Mouse (Mus musculus) Muller cell, postnatal 12 days (primary cell): ENCODE results near the gene Tubgcp2.

Experiments
- DNase-seq: peaks from one replicate; pipeline ENCODE4 v3.0.0-alpha.2; 2015; ENCODE audit errors: inconsistent ontology term

Tubgcp2 gene

DNA sequence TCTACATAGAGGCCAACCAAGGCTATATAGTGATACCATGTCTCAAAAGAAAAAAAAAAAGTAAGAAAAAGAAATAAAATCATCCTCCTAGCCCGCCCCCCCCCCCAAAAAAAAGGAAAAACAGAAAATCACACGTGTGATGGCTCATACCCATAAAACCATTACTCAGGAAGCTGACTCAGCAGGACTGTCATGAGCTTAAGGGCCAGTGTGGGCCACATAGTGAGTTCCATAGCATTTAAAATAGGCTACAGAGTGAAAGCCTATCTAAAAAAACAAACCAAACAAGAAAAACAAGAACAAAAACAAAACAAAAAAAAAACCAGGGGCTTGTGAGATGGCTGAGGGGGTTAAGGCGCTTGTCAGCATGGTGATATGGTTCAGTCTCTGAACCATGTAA, 55.7 kb downstream of the Tubgcp2 start:
- no peak for DNase-seq

DNA sequence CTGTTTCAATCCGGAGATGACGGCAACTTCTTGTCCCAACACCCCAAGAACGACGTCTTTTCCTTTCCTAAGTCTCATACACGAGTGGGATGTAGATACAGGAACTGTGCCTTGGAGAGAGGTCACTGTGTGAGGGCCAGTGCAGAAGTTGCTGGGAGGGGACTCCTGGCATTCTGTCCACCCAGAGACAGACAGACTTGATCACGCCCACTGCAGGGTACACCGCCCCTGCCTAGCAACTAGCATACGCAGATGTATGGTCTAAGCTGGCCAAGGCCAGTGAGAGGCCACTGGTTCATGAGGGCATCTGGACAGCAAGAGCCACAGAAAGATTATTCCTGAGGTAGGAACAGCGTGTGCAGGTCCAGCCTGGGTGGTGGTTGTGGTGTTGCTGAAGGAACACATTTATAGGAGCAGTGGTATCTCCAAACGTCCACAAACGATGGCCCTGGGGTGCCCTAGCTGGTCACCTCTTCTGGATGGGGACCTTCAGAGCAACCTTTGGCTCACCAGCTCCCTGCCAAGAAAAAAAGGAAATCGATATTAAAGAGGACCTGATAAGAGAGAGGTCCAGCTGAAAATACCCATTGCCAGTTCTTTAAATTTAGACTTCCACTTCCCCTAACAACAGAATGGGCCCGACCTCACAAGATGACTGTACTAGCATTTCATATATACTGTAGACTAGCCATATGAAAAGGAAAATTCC, 57.3 kb downstream of the Tubgcp2 start:
- DNase-seq: peak; percentile 33

DNA sequence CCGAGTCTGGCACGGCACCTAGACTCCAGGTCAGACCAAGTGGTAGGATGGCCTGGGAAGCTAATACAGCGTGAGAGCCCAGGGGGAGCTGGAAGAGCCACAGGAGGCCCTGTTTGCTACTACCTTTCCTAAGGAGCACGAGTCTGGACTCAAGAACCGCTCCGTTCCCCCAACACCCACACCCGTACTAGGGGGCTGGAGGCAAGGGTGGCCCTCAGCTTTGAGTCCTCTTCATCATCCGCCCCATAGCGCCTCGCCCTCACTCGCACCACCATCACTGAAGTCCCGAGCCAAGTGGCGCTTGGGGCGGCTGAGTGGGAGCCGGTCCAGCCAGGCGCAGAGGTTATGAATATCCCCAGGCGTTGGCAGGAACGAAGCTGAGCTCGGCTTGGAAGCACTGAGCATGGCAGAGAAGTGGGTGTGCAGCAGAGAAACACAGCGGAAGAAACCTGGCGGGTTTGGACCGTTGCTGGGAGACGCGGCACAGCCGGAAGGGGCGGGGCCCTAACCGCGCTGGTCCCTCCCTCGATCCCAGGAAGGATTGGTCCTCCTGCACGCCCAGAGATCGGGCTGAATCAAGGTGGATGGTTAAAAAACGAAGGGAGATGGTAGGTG, 58.1 kb downstream of the Tubgcp2 start, which contains the start of gene 6430531B16Rik:
Gene 6430531B16Rik, minus strand, starts transcription at position 478 of the 615 bp plus-strand sequence.
- DNase-seq: peak; percentile 88

DNA sequence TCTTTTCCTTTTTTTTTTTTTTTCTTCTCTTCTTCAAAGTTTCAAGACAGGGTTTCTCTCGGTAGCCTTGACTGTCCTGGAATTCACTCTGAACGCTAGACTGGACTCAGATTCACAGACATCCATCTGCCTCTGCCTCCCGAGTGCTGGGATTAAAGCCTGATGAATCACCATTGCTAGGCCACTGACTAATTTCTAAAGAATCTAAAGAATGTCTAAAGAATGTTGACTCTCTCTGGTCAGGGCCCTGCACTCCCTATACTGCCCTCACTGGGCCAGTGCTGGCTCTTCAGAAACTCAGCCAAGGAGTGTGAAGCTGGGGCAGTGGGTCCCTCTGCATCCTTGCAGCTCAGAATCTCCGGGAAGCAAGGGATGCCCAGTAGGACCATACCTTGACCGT, 61.0 kb downstream of the Tubgcp2 start:
- DNase-seq: peak; percentile 51

DNA sequence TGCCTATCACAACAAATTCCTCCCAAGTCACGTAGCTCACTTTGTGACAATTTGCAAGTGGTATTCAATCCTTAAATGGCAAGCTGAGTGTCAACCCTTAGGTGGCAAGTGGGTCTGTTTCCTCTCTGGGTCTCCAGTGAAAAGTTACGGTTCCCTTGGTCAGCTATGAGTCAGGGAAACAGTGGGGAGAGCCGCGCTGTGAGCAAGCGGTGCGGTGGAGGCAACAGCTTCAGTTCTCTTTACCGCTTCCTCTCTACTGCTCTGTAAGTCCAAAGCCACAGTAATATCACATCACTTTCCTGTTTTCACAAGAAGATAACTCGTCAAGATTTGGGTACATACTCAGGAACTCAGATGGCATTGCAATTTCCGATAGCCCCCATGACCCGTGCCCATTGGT, 62.2 kb downstream of the Tubgcp2 start:
- DNase-seq: no peak

DNA sequence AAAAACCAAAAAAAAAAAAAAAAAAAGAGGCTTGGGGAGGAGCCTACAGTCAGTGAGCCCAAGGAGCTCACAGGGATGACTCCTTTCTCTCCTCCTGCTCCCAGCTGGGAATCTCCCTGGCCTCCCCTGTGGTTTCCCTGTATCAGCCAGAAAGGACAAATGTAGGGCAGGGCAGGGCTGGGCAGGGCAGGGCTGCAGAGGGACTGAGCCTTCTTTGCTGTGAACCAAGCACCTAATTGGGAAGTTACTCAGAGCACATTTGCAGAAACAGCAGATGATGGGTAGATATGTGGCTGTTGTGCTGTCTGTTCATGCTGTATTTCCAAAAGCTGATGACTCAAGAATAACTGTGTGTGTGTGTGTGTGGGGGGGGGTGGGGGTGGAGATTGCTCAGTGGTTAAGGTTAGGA, 63.5 kb downstream of the Tubgcp2 start:
- DNase-seq: peak; percentile 68

DNA sequence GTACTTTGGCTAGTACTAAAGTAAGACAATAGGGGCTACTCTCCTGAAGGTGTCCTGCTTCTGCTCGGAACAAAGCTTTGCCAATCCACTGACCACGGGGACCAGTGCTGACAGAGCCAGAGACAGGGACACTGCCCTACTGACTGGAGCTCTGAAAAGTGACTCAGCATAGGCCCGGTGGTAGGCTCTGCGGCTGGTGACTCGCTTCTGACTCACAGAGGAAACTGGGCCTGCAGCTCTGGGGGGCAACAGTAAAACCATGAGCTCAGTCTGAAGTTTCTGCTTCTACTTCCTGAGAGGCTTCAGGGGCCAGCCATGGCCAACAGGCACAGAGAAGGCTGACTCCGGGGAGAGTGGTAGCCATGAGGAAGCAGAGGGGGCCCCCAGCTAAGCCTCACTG, 65.0 kb downstream of the Tubgcp2 start:
- peak; percentile 88 for DNase-seq

DNA sequence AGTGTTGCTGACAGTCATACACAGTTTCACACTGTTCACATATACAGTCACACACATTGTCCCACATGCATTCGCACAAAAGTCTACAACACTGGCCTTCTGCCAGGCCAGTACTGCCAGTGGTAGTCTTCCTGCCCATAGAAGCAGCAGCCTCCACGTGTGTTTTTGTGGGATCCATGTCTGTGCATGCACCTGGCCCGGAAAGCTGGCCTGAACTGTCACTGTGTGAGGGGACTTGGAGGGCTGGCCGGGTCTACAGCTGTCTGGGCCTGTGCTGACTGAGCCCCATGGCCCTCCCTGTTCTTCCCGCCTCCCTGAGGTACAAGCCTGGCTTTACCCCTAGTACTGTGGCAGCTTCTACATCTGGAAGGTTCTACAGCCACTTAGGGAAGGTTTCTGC, 65.5 kb downstream of the Tubgcp2 start:
- DNase-seq: no peak

DNA sequence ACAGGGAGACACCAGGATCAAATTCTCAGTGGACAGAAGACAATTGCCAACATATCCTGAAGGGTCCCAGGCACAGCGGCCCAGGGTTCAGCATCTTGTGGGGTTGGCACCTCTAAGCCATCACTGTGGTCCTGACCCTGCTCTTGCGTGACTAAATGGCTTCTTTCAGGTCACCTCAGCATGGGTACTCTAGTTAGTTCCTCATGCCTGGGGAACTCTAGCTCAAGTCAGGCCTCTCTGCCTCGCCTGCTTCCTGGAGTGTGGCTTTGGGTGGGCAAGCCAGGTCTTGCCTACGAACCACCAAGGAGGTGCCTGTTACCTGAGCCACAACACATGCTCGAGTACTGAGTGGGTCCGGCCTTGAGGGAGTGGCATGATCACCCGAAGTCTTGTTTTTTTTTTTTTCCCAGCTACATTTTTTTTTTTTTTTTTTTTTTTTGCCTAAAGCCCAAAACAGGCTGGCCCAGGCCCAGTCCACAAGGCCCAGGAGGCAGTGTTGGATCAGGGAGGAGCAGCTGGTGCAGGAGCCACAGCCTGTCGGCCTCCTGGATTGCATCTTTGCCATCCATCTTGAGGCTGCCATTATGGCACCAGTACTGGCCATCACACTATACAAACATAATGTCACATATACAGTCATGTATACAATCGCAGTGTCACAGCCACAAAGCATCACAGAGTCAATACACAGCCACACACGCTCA, 66.1 kb downstream of the Tubgcp2 start:
- DNase-seq: no peak

DNA sequence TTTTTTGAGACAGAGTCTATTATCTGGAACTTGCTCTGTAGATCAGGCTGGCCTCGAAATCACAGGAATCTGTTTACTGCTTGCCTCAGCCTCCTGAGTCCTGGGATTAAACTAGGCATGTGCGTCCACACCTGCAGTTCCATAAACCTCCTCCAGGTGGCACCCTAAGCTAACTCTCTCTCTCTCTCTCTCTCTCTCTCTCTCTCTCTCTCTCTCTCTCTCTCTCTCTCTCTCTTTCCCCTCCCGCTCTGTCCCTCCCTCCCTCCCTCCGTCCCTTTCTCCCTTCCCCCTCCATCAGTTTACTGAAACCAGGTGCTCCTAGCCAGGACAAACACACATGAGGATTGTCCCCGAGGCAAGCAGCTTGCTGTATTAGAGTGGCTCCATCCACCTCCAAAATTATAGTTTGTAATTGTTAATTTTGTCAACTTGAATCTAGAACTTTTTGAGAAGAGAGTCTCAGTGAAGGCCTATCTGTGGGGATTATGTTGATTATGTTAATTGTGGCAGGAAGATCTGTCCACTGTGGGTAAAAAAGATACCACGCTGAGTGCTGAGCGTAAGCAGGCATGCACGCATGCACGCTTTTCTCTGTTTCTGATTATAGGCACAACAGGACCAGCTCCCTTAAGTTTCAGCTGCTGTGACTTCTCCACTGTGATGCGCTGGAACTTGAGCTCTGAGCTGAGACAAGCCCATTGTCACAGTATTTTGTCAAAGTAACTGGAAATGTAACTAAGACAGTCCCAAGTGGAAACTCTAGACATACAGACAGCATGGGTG, 66.9 kb downstream of the Tubgcp2 start:
- peak; percentile 64 for DNase-seq

DNA sequence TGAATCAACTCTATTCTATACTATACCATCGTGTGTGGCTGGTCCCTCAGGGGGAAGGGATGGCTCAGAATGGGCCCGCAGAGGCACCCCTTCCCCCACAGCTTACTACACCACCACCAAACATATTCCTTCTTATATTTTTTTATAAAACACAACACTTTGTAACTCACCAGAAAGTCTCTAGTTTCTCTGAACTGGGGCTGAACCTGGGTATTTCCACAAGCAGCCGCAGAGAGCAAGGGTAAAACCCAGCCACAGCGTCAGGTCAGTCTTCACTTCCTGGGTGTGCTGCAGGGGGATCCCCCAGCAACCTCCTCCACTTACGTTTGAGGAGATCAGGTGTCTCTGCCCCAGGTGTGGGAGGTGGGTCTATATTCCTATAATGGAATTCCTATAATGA, 68.0 kb downstream of the Tubgcp2 start:
- no peak for DNase-seq

DNA sequence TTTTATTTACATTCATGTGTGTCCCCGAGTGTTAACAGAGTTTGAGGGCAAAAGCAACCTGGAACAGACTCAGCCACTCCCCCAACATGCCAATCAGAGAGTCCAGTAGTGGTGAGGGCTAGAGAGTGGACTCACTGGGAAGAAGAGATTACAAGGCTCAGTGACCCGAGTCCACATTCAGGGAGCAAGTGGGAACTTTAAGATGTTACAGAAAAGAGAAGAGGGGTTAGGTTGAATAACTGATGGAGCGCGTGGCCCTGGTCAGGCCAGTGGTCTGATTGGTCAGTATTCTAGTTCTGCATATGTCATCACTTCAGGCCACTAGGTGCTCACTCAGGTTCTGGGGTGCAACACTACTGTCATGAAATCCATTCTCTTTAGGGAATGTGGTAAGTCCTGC, 69.3 kb downstream of the Tubgcp2 start:
- DNase-seq: no peak

DNA sequence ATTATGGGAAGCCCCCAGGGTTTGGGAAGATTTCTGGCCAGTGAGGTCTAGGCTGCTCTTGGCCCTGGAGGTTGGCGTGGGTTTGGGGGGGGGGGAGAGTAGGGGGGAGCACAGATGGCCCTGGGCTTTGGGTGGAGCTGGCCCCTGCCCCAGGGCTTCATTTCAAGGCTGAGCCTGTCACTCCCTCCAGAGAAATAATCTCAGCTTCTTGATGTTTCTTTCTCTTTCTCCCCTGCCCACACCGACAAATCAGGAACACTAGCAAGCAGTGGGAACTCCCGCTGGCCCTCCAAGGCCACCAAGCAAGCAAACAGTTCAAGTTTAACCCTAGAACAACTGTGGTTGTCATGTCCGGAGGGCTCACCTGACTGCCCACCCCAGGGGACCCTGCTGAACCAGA, 72.7 kb downstream of the Tubgcp2 start:
- DNase-seq: no peak

DNA sequence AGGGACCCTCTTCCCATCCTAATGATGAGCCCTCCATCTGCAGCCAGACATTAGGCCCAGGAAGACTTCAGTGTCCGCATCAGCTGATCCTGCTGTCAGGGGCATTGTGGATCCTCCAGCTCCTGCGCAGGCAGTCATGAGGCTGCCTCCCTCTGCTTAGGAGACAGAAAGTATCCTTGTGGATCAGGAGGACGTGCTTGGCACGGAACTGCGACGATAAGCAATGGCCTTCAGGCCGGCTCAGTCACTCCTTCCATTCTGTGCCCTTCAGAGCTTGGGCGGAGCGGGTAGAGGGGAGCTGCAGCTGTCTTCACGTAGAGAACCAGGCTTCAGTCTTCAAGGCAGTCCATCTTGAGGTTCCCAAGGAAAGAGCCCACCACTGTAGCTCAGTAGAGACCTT, 75.3 kb downstream of the Tubgcp2 start:
- DNase-seq: no peak

DNA sequence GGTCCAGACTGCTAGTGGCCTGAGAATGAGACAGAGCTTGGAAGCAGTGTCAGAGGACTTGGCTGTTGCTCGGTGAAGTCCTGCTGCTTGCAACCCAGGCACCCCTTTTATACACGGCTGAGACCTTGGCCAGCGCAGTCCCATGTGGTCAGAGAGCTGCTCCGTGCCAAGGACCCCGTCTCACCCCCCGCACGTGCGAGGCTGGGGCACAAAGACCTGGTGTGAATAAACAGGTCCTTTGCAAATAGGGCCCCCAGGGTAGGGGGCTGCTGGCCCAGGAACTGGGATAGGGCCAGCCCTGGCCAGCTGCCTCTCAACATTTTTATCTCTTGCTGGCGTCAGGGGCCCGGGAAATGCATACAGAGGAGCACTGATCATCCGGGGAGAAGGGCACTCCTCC, 78.5 kb downstream of the Tubgcp2 start:
- DNase-seq: no peak

DNA sequence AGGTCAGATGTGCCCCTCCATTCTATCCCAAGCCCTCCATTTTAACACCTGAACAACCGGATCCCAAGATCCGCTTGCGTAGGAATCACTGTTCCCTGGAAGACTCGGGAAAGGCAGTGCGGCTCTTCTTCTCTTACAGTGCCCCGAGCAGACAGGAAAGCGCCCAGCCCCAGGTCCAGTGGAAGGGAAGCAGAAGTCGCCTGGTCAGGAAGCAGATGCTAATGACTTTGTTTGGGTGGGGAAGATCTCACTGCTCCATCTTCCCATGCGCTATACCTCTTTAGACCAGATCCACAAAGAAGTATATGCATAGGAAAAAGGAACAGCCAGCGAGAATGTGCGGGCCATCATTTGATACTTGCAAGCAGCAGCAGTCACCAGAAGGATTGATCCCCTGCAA, 79.0 kb downstream of the Tubgcp2 start:
- DNase-seq: no peak

DNA sequence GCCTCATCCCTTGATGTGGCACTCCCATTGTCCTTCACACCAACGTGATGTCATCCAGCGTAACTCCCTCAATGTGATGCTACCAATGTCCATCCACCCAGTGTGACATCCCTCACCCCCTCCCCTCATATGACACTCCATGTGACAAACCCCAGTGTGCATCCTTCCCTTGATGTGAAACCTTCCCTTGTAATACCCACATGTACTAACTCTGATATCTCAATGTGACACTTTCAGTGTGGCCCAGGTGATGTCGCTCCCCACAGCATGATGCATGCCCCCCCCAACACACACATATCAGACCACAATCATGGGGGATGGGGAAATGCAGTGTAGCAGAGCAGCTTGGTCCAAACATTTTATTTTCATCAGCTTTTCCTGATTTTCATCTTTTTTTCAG, 79.8 kb downstream of the Tubgcp2 start:
- no peak for DNase-seq

DNA sequence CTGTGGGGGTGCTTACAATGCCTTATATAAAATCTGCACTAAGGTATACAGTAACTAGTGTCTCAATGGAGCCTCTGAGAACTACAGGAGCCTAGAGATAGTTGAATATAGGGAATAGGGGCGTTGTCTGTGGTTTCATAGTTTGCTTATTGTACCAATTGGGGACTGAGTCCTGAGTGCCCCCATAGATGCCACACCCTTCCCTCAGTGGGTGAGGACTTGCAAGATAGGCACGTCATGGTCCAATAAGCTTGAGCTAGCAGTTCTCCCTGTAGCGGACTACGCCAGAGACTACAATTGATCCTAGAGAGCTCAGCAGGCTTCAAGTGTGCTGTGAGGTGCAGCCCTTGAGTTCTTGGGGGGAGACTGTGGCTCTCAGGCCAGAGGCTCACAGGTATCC, 81.0 kb downstream of the Tubgcp2 start:
- DNase-seq: no peak

DNA sequence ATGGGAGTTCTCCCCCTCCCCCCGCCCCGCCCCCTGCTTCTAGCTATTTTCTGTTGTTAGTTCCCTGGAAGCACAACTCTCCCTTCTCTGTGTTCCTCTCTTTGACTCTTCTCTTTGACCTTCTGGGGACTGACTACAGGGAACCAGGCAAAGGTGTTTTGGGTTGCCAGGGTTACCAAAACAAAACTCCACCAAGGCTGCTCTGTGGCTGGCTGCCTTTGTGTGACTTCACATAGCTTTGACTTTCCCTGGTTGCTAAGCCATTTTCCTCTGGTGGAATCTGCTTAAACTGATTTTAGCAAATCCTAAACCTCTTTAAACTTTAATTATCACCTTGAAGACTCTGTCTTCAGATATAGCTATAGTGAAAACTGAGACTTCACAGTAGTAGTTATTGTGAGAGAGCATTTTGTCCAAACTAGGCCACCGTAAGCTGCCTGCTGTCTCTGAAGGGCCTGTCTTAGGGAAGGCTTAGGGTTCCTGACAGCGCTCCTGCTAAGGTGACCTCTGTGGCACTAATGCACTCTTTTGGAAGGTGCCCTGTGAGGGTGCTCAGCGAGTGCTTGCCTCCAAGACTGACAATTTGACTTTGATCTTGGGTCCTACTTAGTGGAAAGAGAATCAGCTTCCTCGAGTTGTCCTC, 84.4 kb downstream of the Tubgcp2 start:
- DNase-seq: no peak

DNA sequence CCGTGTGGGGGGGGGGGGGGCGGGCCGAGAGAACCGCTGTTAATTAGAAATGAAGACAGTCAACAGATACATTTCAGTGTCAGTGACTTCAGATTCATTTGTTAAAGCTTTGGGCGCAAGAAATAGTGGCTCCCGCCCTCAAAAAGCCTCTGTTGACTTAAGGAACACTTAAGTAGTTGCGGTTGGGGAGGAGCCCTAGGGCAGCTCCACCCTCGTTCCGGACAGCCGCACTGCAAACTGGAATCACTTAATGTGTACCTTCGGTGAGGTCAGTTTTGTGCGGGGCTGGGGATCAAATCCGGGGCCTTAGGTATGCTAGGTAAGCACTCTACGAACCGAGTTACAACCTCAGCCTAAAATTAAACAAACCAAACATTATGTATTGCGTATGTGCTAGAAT, 85.4 kb downstream of the Tubgcp2 start:
- DNase-seq: peak; percentile 16

DNA sequence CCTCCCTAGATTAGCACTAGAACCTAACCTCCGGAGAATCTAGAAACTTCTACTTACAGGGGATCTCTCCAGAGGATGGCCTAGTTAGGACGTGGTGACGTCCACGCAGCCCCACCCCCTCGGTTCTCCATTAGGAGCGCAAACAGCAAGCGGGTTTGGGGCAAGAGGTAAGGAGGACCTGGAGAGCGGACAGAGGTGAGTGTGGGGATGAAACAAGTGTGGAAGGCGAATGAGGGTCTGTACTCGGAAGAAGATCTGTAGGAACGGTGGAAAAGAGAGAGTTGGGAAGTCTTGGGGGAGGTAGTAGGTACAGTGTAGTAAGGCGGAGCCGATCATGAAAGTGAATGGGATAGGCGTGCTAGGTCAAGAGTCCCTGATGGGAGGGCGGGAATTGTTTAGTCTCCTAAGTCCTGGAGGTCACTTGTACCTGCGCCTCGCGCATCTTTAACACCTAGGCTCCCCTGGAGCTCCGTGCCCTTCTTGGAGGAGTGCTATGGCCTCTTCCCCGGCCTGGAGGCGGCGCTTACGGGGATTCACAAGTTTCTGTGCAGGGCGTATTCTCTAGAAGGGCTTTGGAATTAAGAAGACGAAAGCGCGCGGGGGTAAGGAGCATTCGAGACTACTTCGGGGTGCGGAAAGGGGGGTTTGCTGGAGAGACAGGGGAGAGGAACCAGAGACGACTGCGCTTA, 86.0 kb downstream of the Tubgcp2 start:
- DNase-seq: peak; percentile 68
